Mouse (Mus musculus): ENCODE results near the gene Clec4a3. TPM values are rescaled to one million over a fixed set of nuclear protein-coding genes. Genes with fewer than 3 reads are reported as not detected.

Clec4a3 gene
- not detected for polyA plus RNA-seq (2012; fragmentation: generic; extraction: Trizol)
- long read RNA-seq, experiment 1: 0 reads
- long read RNA-seq, experiment 2: 0 reads

DNA sequence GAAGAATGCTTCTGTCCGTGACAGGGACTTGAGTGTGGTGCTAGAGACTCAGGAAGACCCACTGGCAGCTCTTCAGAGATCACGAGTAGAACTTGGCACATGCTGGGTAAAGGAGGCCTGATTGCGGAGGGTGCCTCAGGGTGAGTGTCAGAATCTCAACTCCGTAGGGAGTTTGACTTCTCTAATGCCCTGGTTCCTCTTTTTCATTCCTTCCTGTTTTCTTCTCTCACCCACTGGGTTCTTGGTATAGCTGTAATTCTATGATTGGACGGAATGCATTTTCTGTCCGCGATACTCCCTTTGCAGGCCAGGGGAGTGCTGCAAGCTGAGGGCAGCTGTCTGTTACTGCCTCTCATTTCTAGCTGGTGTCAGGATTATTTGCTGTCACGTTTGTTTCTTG, at the start of gene Clec4a3:
Gene Clec4a3 (plus strand): TSS at position 115 of the 400 bp plus-strand sequence.
- Histone ChIP-seq H3K27me3 (ENCODE audit: control insufficient read depth, insufficient read depth, insufficient read length) (no peaks in the 10 kb centered on the region), H3ac (ENCODE audit: control insufficient read depth, insufficient read length, low read depth) (no peak within 1 kb of the TSS), H3K79me3 (ENCODE audit: low read depth) (no peaks in the 10 kb centered on the region), H3K79me2 (ENCODE audit: control insufficient read depth, insufficient read depth) (no peaks in the 10 kb centered on the region), H3K36me3 (ENCODE audit: control insufficient read depth, insufficient read depth) (no peaks in the 10 kb centered on the region), H3K4me3 (ENCODE audit: insufficient read depth, poor library complexity, severe bottlenecking) (no peak within 1 kb of the TSS)
- TF ChIP-seq CTCF (IDR thresholded peaks at IDR 0.05; ENCODE audit: control insufficient read depth, insufficient read depth, insufficient read length) (no peak), MYOD1 (IDR thresholded peaks at IDR 0.05; ENCODE audit: control insufficient read depth, insufficient read length, low read depth) (no peak), MYOG (IDR thresholded peaks at IDR 0.05; ENCODE audit: control insufficient read depth, extremely low read depth, insufficient read length) (no peak), FOSL1 (IDR thresholded peaks at IDR 0.05; ENCODE audit: insufficient read depth, low read length, poor library complexity, severe bottlenecking) (no peak), CEBPB (IDR thresholded peaks at IDR 0.05; ENCODE audit: low read depth) (no peak), MAX (IDR thresholded peaks at IDR 0.05) (no peak), USF1 (IDR thresholded peaks at IDR 0.05; ENCODE audit: low read depth) (no peak)

GRCm38 (mm10) chr6:122919922-122920321, 32.4 kb upstream of the Clec4a3 start:
- no peak for TF ChIP-seq FOSL1 (IDR thresholded peaks at IDR 0.05; ENCODE audit: insufficient read depth, low read length, poor library complexity, severe bottlenecking)
- no peak for TF ChIP-seq MAX (IDR thresholded peaks at IDR 0.05)
- TF ChIP-seq CEBPB (IDR thresholded peaks at IDR 0.05; ENCODE audit: low read depth): no peak
- TF ChIP-seq CTCF (IDR thresholded peaks at IDR 0.05; ENCODE audit: control insufficient read depth, insufficient read depth, insufficient read length): no peak
- TF ChIP-seq MYOG (IDR thresholded peaks at IDR 0.05; ENCODE audit: control insufficient read depth, extremely low read depth, insufficient read length): no peak
- TF ChIP-seq MYOD1 (IDR thresholded peaks at IDR 0.05; ENCODE audit: control insufficient read depth, insufficient read length, low read depth): no peak
- TF ChIP-seq USF1 (IDR thresholded peaks at IDR 0.05; ENCODE audit: low read depth): no peak

GRCm38 (mm10) chr6:122921451-122921850, 30.9 kb upstream of the Clec4a3 start, which contains the start of gene Clec4a1:
TSS of gene Clec4a1 (plus strand) at chr6:122921848.
- no peak for TF ChIP-seq FOSL1 (IDR thresholded peaks at IDR 0.05; ENCODE audit: insufficient read depth, low read length, poor library complexity, severe bottlenecking)
- no peak for TF ChIP-seq CTCF (IDR thresholded peaks at IDR 0.05; ENCODE audit: control insufficient read depth, insufficient read depth, insufficient read length)
- TF ChIP-seq MYOG (IDR thresholded peaks at IDR 0.05; ENCODE audit: control insufficient read depth, extremely low read depth, insufficient read length): no peak
- no peak for TF ChIP-seq CEBPB (IDR thresholded peaks at IDR 0.05; ENCODE audit: low read depth)
- no peak for TF ChIP-seq MAX (IDR thresholded peaks at IDR 0.05)
- no peak for TF ChIP-seq USF1 (IDR thresholded peaks at IDR 0.05; ENCODE audit: low read depth)
- no peak for TF ChIP-seq MYOD1 (IDR thresholded peaks at IDR 0.05; ENCODE audit: control insufficient read depth, insufficient read length, low read depth)
- no peaks in the 10 kb centered on the region for H3K27me3 ChIP-seq (ENCODE audit: control insufficient read depth, insufficient read depth, insufficient read length)
- H3ac ChIP-seq (ENCODE audit: control insufficient read depth, insufficient read length, low read depth): no peak within 1 kb of the TSS
- H3K4me3 ChIP-seq (ENCODE audit: insufficient read depth, poor library complexity, severe bottlenecking): no peak within 1 kb of the TSS
- no peaks in the 10 kb centered on the region for H3K36me3 ChIP-seq (ENCODE audit: control insufficient read depth, insufficient read depth)
- H3K79me3 ChIP-seq (ENCODE audit: low read depth): no peaks in the 10 kb centered on the region
- no peaks in the 10 kb centered on the region for H3K79me2 ChIP-seq (ENCODE audit: control insufficient read depth, insufficient read depth)

More at GRCm38 (mm10) chr6:122919922-122920321, 32.4 kb upstream of the Clec4a3 start:
- Histone ChIP-seq H3K79me3 (ENCODE audit: low read depth) (no peaks in the 10 kb centered on the region), H3K4me3 (ENCODE audit: insufficient read depth, poor library complexity, severe bottlenecking) (no peak overlapping the region), H3K27me3 (ENCODE audit: control insufficient read depth, insufficient read depth, insufficient read length) (no peaks in the 10 kb centered on the region), H3K79me2 (ENCODE audit: control insufficient read depth, insufficient read depth) (no peaks in the 10 kb centered on the region), H3K36me3 (ENCODE audit: control insufficient read depth, insufficient read depth) (no peaks in the 10 kb centered on the region), H3ac (ENCODE audit: control insufficient read depth, insufficient read length, low read depth) (no peak overlapping the region)

DNA sequence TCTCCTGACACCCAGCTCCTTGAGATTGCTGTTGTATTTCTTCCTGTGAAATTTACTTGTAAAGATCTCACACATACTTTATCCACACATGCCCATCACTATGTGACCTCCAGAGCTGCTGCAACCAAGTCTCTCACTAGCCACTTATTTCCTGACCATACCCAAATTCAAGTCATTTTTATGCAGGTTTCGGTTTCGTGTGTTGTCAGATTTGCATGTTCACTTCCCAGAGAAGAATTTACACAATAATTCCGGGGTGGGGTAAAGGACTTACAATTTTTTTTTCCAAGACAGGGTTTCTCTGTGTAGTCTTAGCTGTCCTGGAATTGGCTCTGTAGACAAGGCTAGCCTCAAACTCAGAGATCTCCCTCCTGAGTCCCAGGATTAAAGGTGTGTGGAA, 17.5 kb upstream of the Clec4a3 start:
- H3K79me2 ChIP-seq (ENCODE audit: control insufficient read depth, insufficient read depth): no peaks in the 10 kb centered on the region
- H3K27me3 ChIP-seq (ENCODE audit: control insufficient read depth, insufficient read depth, insufficient read length): peaks cover 6% of the 10 kb centered on the region
- no peaks in the 10 kb centered on the region for H3K36me3 ChIP-seq (ENCODE audit: control insufficient read depth, insufficient read depth)
- no peak for TF ChIP-seq CEBPB (IDR thresholded peaks at IDR 0.05; ENCODE audit: low read depth)
- TF ChIP-seq FOSL1 (IDR thresholded peaks at IDR 0.05; ENCODE audit: insufficient read depth, low read length, poor library complexity, severe bottlenecking): no peak
- TF ChIP-seq MYOD1 (IDR thresholded peaks at IDR 0.05; ENCODE audit: control insufficient read depth, insufficient read length, low read depth): no peak
- no peak for TF ChIP-seq MAX (IDR thresholded peaks at IDR 0.05)
- no peak for TF ChIP-seq USF1 (IDR thresholded peaks at IDR 0.05; ENCODE audit: low read depth)
- TF ChIP-seq MYOG (IDR thresholded peaks at IDR 0.05; ENCODE audit: control insufficient read depth, extremely low read depth, insufficient read length): no peak
- no peak for TF ChIP-seq CTCF (IDR thresholded peaks at IDR 0.05; ENCODE audit: control insufficient read depth, insufficient read depth, insufficient read length)
- H3K4me3 ChIP-seq (ENCODE audit: insufficient read depth, poor library complexity, severe bottlenecking): no peak overlapping the region
- no peak overlapping the region for H3ac ChIP-seq (ENCODE audit: control insufficient read depth, insufficient read length, low read depth)
- no peaks in the 10 kb centered on the region for H3K79me3 ChIP-seq (ENCODE audit: low read depth)

GRCm38 (mm10) chr6:122939618-122940017, 12.7 kb upstream of the Clec4a3 start:
- no peaks in the 10 kb centered on the region for H3K79me2 ChIP-seq (ENCODE audit: control insufficient read depth, insufficient read depth)
- H3K27me3 ChIP-seq (ENCODE audit: control insufficient read depth, insufficient read depth, insufficient read length): peaks cover 6% of the 10 kb centered on the region
- no peak for TF ChIP-seq MYOD1 (IDR thresholded peaks at IDR 0.05; ENCODE audit: control insufficient read depth, insufficient read length, low read depth)
- no peak for TF ChIP-seq USF1 (IDR thresholded peaks at IDR 0.05; ENCODE audit: low read depth)
- TF ChIP-seq CTCF (IDR thresholded peaks at IDR 0.05; ENCODE audit: control insufficient read depth, insufficient read depth, insufficient read length): no peak
- TF ChIP-seq MYOG (IDR thresholded peaks at IDR 0.05; ENCODE audit: control insufficient read depth, extremely low read depth, insufficient read length): no peak
- no peak for TF ChIP-seq FOSL1 (IDR thresholded peaks at IDR 0.05; ENCODE audit: insufficient read depth, low read length, poor library complexity, severe bottlenecking)
- no peak for TF ChIP-seq CEBPB (IDR thresholded peaks at IDR 0.05; ENCODE audit: low read depth)
- TF ChIP-seq MAX (IDR thresholded peaks at IDR 0.05): no peak
- no peak overlapping the region for H3K4me3 ChIP-seq (ENCODE audit: insufficient read depth, poor library complexity, severe bottlenecking)
- no peak overlapping the region for H3ac ChIP-seq (ENCODE audit: control insufficient read depth, insufficient read length, low read depth)
- no peaks in the 10 kb centered on the region for H3K79me3 ChIP-seq (ENCODE audit: low read depth)
- H3K36me3 ChIP-seq (ENCODE audit: control insufficient read depth, insufficient read depth): no peaks in the 10 kb centered on the region
